Mouse (Mus musculus): ENCODE results near the gene Vangl1.

- no peak for TF ChIP-seq CTCF (conservative IDR thresholded peaks at IDR 0.05; ENCODE audit: insufficient read depth, insufficient read length, low read depth, low read length)
- no peak for TF ChIP-seq POLR2A (IDR thresholded peaks at IDR 0.05; ENCODE audit: low read depth, low read length)
Measured at GRCm38 (mm10) chr3:102192621-102193020, 11.9 kb downstream of the Vangl1 start.

All from kidney, adult 2 months (tissue).